Mouse (Mus musculus) embryonic facial prominence, embryonic 14.5 days (tissue): Measurements from ENCODE around the gene Gm20388. TPM values are rescaled to one million over a fixed set of nuclear protein-coding genes. Genes with fewer than 3 reads are reported as not detected.

Experiments used
- ATAC-seq: fragments of 200-750 bp; cut with Nextera tagmentation; 2 replicates; pipeline ENCODE4 v1.8.0; 2017; ENCODE audit warnings: low read depth, moderate number of reproducible peaks, moderate TSS enrichment
- DNase-seq: peaks from one replicate; pipeline ENCODE4 v3.0.0-alpha.2; 2015; ENCODE audit warnings: low spot score
- H3K27ac ChIP-seq: fragments of 300-500 bp; sonication (generic); replicated peaks from 2 replicates; pipeline ENCODE4 v1.5.1; 2014; ENCODE audit warnings: low read depth, mild to moderate bottlenecking, low read length, moderate library complexity
- H3K27me3 ChIP-seq: fragments of 300-500 bp; sonication (generic); replicated peaks from 2 replicates; pipeline ENCODE4 v1.6.1; 2014; ENCODE audit warnings: low read length; ENCODE audit not compliant: control insufficient read depth, insufficient read depth
- H3K36me3 ChIP-seq: fragments of 300-500 bp; sonication (generic); 2 replicates; pipeline ENCODE4 v1.6.1; 2014; ENCODE audit warnings: low read length, mixed read lengths; ENCODE audit not compliant: control insufficient read depth, insufficient read depth
- H3K4me1 ChIP-seq: fragments of 300-500 bp; sonication (generic); 2 replicates; pipeline ENCODE4 v1.6.1; 2014; ENCODE audit warnings: antibody characterized with exemption, low read length; ENCODE audit not compliant: control insufficient read depth, insufficient read depth
- H3K4me2 ChIP-seq: fragments of 300-500 bp; sonication (generic); 2 replicates; pipeline ENCODE4 v1.6.1; 2014; ENCODE audit warnings: low read depth, mild to moderate bottlenecking, low read length, moderate library complexity, mixed read lengths
- H3K4me3 ChIP-seq: fragments of 300-500 bp; sonication (generic); 2 replicates; pipeline ENCODE4 v1.5.1; 2014; ENCODE audit warnings: low read depth, mild to moderate bottlenecking, low read length
- H3K9ac ChIP-seq: fragments of 300-500 bp; sonication (generic); 2 replicates; pipeline ENCODE4 v1.6.1; 2014; ENCODE audit warnings: low read depth, mild to moderate bottlenecking, low read length, moderate library complexity, mixed read lengths
- H3K9me3 ChIP-seq: fragments of 300-500 bp; sonication (generic); 2 replicates; pipeline ENCODE4 v1.6.1; 2016; ENCODE audit warnings: low read length; ENCODE audit not compliant: control insufficient read depth
- WGBS: fragments of 180-500 bp; shearing (Covaris S2); extraction: QIAGEN DNeasy Blood & Tissue Kit; methylation state at CpG from one replicate; pipeline ENCODE4 v1.1.7; 2014; 5-methylcytosine and 5-hydroxymethylcytosine counted together
- polyA plus RNA-seq: library from polyadenylated mRNA; unstranded; fragments of >200 nt; fragmentation: Nextera tagmentation; extraction: Ambion mirVana; gene quantifications from 2 replicates; pipeline ENCODE4 v1.2.1, GENCODE M21; 2014

The Gm20388 gene
- polyA plus RNA-seq, 1 experiment from 2014 or later = not detected

- WGBS = 82% methylated on average over 4 of the region's 4 CpGs
- DNase-seq (no peak), ATAC-seq (no peak)
- peaks cover 69% of the 10 kb centered on the region for H3K36me3 ChIP-seq
- no peak overlapping the region for H3K4me3 ChIP-seq
- H3K4me2 ChIP-seq = no peak overlapping the region
- H3K27ac ChIP-seq = no peak overlapping the region
- no peaks in the 10 kb centered on the region for H3K9me3 ChIP-seq
- H3K9ac ChIP-seq = no peak overlapping the region
- peaks cover 3% of the 10 kb centered on the region for H3K4me1 ChIP-seq
- no peaks in the 10 kb centered on the region for H3K27me3 ChIP-seq
These were observed 2472.4 kb downstream of the Gm20388 start for GRCm38 (mm10) chr8:122383039-122383438.

DNA sequence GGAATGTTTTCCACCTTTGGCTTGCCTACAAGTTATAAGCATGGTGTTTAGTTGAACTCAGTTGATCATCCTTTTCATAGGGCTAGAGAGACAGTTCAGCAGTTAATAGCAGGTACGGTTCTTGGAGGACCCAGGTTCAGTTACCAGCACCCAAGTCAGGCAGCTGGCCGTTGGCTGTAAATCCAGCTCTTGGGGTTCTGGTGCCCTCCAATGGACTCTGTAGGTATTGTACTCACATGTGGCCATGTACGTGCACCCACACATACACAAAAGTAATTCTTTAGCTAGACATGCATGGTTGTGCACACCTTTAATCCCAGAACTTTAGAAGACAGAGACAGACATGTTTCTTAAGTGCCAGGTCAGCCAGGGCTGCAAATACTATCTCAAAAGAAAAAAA lies 2478.7 kb downstream of the Gm20388 start:
- no peaks in the 10 kb centered on the region for H3K4me1 ChIP-seq

DNA sequence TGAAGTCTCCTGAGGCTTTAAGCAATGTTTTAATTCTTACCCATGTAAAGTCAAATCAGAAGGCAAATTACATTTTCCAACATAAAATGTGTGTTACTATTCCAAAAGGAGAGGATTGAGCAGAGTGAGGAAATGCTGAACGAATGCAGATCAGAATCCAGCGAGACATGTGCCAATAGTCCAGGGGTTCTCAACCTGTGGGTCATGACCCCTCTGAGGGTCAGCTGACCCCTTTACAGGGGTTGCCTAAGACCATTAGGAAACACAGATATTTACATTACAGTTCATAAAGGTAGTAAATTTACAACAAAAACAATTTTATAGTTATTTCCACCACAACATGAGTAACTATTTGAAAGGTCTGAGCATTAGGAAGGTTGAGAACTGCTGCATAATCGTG lies 2480.1 kb downstream of the Gm20388 start:
- H3K9ac ChIP-seq = no peak overlapping the region
- no peak for ATAC-seq
- no peak for DNase-seq
- H3K27ac ChIP-seq = no peak overlapping the region
- 81% methylated on average over 3 of the region's 3 CpGs for WGBS
- H3K9me3 ChIP-seq = no peaks in the 10 kb centered on the region
- H3K36me3 ChIP-seq = peaks cover 89% of the 10 kb centered on the region
- H3K27me3 ChIP-seq = no peaks in the 10 kb centered on the region
- no peak overlapping the region for H3K4me3 ChIP-seq
- H3K4me2 ChIP-seq = no peak overlapping the region
- H3K4me1 ChIP-seq = no peaks in the 10 kb centered on the region

More for the DNA sequence above, 2478.7 kb downstream of the Gm20388 start:
- peaks cover 89% of the 10 kb centered on the region for H3K36me3 ChIP-seq
- H3K9ac ChIP-seq = no peak overlapping the region
- H3K4me2 ChIP-seq = no peak overlapping the region
- 78% methylated on average over 3 of the region's 3 CpGs for WGBS
- no peak for DNase-seq
- no peak overlapping the region for H3K4me3 ChIP-seq
- H3K27me3 ChIP-seq = no peaks in the 10 kb centered on the region
- no peak for ATAC-seq
- no peak overlapping the region for H3K27ac ChIP-seq
- H3K9me3 ChIP-seq = no peaks in the 10 kb centered on the region

GRCm38 (mm10) chr8:122393717-122394116 lies 2483.1 kb downstream of the Gm20388 start:
- Histone ChIP-seq H3K9me3 (no peaks in the 10 kb centered on the region), H3K36me3 (peaks cover 84% of the 10 kb centered on the region), H3K9ac (no peak overlapping the region), H3K27ac (no peak overlapping the region), H3K4me3 (no peak overlapping the region), H3K27me3 (no peaks in the 10 kb centered on the region), H3K4me2 (no peak overlapping the region), H3K4me1 (no peaks in the 10 kb centered on the region)
- DNase-seq (no peak), ATAC-seq (no peak)

DNA sequence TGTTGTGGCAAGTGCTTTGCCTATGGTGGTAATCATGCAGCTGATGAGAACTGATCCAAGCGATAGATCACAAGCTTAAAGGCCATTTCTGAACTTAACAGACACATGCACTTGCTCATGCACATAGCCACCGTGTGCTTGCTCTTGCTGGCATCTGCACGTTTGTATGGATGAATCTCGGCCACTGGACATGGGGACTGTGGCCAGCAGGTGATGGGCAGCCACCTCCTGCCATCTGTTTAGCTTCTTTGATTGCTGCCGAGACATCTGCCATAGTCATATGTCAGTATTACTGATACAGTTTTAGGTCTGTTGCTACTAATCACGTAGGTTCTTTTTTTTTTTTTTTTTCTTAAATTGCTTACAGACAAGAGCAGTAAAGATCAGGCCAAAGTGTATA lies 2484.7 kb downstream of the Gm20388 start:
- H3K27ac ChIP-seq = no peak overlapping the region
- H3K4me2 ChIP-seq = no peak overlapping the region
- DNase-seq = no peak
- no peaks in the 10 kb centered on the region for H3K9me3 ChIP-seq
- H3K36me3 ChIP-seq = peaks cover 84% of the 10 kb centered on the region
- H3K4me3 ChIP-seq = no peak overlapping the region
- no peaks in the 10 kb centered on the region for H3K27me3 ChIP-seq
- no peak for ATAC-seq
- no peak overlapping the region for H3K9ac ChIP-seq
- H3K4me1 ChIP-seq = no peaks in the 10 kb centered on the region
- WGBS = 79% methylated on average over 6 of the region's 6 CpGs

DNA sequence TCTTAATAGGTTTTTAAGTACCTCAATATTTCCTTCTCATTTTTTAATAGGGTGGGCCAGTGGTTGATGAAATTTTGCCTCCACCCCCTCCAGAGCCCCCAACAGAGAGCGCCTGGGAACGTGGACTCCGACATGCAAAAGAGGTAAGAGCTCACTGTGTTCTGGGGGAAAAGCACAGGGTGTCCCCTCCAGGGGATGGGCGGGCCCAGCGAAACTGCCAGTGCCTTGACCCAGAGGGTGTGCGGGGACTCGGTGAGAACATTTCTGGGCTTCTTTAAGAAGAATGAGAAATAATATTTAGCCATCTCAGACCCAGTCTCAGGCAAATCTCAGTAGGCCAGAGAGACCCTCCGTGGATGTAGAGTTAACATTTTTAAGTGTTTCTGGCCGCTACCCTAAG lies 2487.5 kb downstream of the Gm20388 start:
- Histone ChIP-seq H3K4me1 (no peaks in the 10 kb centered on the region), H3K9me3 (no peaks in the 10 kb centered on the region), H3K27ac (no peak overlapping the region), H3K27me3 (no peaks in the 10 kb centered on the region), H3K9ac (no peak overlapping the region), H3K4me2 (no peak overlapping the region), H3K4me3 (no peak overlapping the region), H3K36me3 (peaks cover 93% of the 10 kb centered on the region)
- 94% methylated on average over 9 of the region's 9 CpGs for WGBS
- DNase-seq (no peak), ATAC-seq (no peak)

- WGBS = 84% methylated on average over 9 of the region's 9 CpGs
- ATAC-seq = no peak
- no peak for DNase-seq
- no peaks in the 10 kb centered on the region for H3K9me3 ChIP-seq
- H3K27ac ChIP-seq = no peak overlapping the region
- H3K4me1 ChIP-seq = no peaks in the 10 kb centered on the region
- no peak overlapping the region for H3K4me2 ChIP-seq
- peaks cover 100% of the 10 kb centered on the region for H3K36me3 ChIP-seq
- no peaks in the 10 kb centered on the region for H3K27me3 ChIP-seq
- no peak overlapping the region for H3K9ac ChIP-seq
- no peak overlapping the region for H3K4me3 ChIP-seq
These were observed 2494.6 kb downstream of the Gm20388 start for GRCm38 (mm10) chr8:122405146-122405805.

- no peaks in the 10 kb centered on the region for H3K9me3 ChIP-seq
- ATAC-seq (no peak), DNase-seq (no peak)
- no peak overlapping the region for H3K27ac ChIP-seq
- H3K4me1 ChIP-seq = no peaks in the 10 kb centered on the region
- H3K36me3 ChIP-seq = peaks cover 100% of the 10 kb centered on the region
- H3K4me2 ChIP-seq = no peak overlapping the region
- 94% methylated on average over 7 of the region's 7 CpGs for WGBS
- H3K4me3 ChIP-seq = no peak overlapping the region
- no peaks in the 10 kb centered on the region for H3K27me3 ChIP-seq
- H3K9ac ChIP-seq = no peak overlapping the region
These were observed 2497.0 kb downstream of the Gm20388 start for GRCm38 (mm10) chr8:122407678-122408077.

DNA sequence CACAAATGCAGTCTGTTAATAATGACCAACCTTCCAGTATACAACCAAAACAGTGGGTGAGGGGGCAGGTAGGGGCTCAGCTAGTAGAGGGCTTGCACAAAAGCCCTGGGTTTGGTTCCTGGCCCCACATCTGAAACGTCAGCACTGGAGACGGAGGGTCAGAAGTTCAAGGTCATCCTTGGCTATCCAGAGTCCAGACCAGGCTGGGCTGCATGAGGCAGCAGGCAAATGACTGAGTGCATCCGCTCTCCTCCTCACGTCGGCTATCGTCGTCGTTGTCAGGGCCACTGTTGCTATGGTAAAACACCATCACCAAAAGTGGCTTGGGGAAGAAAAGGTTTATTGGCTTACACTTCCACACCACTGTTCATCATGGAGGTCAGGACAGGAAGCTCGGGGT lies 2503.7 kb downstream of the Gm20388 start:
- H3K4me1 ChIP-seq = no peaks in the 10 kb centered on the region

More for the DNA sequence above, 2503.7 kb downstream of the Gm20388 start:
- Histone ChIP-seq H3K9me3 (no peaks in the 10 kb centered on the region), H3K4me2 (no peak overlapping the region), H3K36me3 (peaks cover 95% of the 10 kb centered on the region), H3K4me3 (no peak overlapping the region), H3K27ac (no peak overlapping the region), H3K27me3 (no peaks in the 10 kb centered on the region), H3K9ac (no peak overlapping the region)
- 80% methylated on average over 9 of the region's 9 CpGs for WGBS
- no peak for ATAC-seq
- DNase-seq = no peak
